Mouse (Mus musculus) hindbrain, postnatal 0 days (tissue): ENCODE measurements around the gene Ociad1. TPM values are rescaled to one million over a fixed set of nuclear protein-coding genes. Genes with fewer than 3 reads are reported as not detected.

Experiments
- ATAC-seq: fragments of 200-750 bp; cut with Nextera tagmentation; 2 replicates; pipeline ENCODE4 v1.8.0; 2017; ENCODE audit warnings: mild to moderate bottlenecking, moderate TSS enrichment, moderate library complexity
- DNase-seq: peaks from one replicate; pipeline ENCODE4 v3.0.0-alpha.2; 2015; ENCODE audit warnings: low spot score
- H3K27ac ChIP-seq: fragments of 300-500 bp; sonication (generic); 2 replicates; pipeline ENCODE4 v1.5.1; 2014; ENCODE audit warnings: mild to moderate bottlenecking
- H3K27me3 ChIP-seq: fragments of 300-500 bp; sonication (generic); 2 replicates; pipeline ENCODE4 v1.6.1; 2014; ENCODE audit warnings: low read length, mixed read lengths; ENCODE audit not compliant: insufficient read depth
- H3K36me3 ChIP-seq: fragments of 300-500 bp; sonication (generic); 2 replicates; pipeline ENCODE4 v1.6.1; 2014; ENCODE audit warnings: low read length, mixed read lengths; ENCODE audit not compliant: insufficient read depth
- H3K4me1 ChIP-seq: fragments of 300-500 bp; sonication (generic); 2 replicates; pipeline ENCODE4 v1.6.1; 2014; ENCODE audit warnings: antibody characterized with exemption, low read length, mixed read lengths; ENCODE audit not compliant: insufficient read depth
- H3K4me2 ChIP-seq: fragments of 300-500 bp; sonication (generic); 2 replicates; pipeline ENCODE4 v1.6.1; 2014; ENCODE audit warnings: low read depth, mild to moderate bottlenecking, low read length, moderate library complexity, mixed read lengths
- H3K4me3 ChIP-seq: fragments of 300-500 bp; sonication (generic); 2 replicates; pipeline ENCODE4 v1.5.1; 2014; ENCODE audit warnings: low read length
- H3K9ac ChIP-seq: fragments of 300-500 bp; sonication (generic); replicated peaks from 2 replicates; pipeline ENCODE4 v1.6.1; 2014; ENCODE audit warnings: mild to moderate bottlenecking, low read length, moderate library complexity, mixed read lengths
- H3K9me3 ChIP-seq: fragments of 300-500 bp; sonication (generic); 2 replicates; pipeline ENCODE4 v1.6.1; 2016; ENCODE audit warnings: low read length, mixed read lengths
- CTCF ChIP-seq: IDR thresholded peaks from 2 replicates; pipeline ENCODE4 v1.5.1; 2016; ENCODE audit warnings: antibody characterized with exemption, control low read depth, low read depth
- WGBS: fragments of 180-500 bp; shearing (Covaris S2); extraction: QIAGEN DNeasy Blood & Tissue Kit; methylation state at CpG from one replicate; pipeline ENCODE4 v1.1.7; 2014; 5-methylcytosine and 5-hydroxymethylcytosine counted together
- polyA plus RNA-seq: library from polyadenylated mRNA; unstranded; fragments of >200 nt; fragmentation: Nextera tagmentation; extraction: Ambion mirVana; gene quantifications from 2 replicates; pipeline ENCODE4 v1.2.1, GENCODE M21; 2015
- total RNA-seq: library from RNA; depleted of rRNA; stranded (reverse); fragments of >200 nt; gene quantifications from 2 replicates; pipeline ENCODE4 v1.2.3, GENCODE M21; 2014

Gene Ociad1
- total and polyA plus RNA-seq, 2 experiments from 2014 or later = 138 to 386 TPM

GRCm38 (mm10) chr5:73265460-73265859 lies 27.1 kb upstream of the Ociad1 start:
- no peak for ATAC-seq
- no peaks in the 10 kb centered on the region for H3K4me1 ChIP-seq
- no peak overlapping the region for H3K27ac ChIP-seq
- H3K9ac ChIP-seq = no peak overlapping the region
- no peak overlapping the region for H3K4me2 ChIP-seq
- TF ChIP-seq CTCF = no peak
- no peaks in the 10 kb centered on the region for H3K36me3 ChIP-seq
- H3K9me3 ChIP-seq = no peaks in the 10 kb centered on the region
- no peak for DNase-seq
- H3K4me3 ChIP-seq = no peak overlapping the region
- WGBS = 81% methylated on average over 5 of the region's 5 CpGs
- H3K27me3 ChIP-seq = no peaks in the 10 kb centered on the region

GRCm38 (mm10) chr5:73268636-73269213 lies 23.9 kb upstream of the Ociad1 start:
- H3K9ac ChIP-seq = no peak overlapping the region
- no peaks in the 10 kb centered on the region for H3K9me3 ChIP-seq
- no peak overlapping the region for H3K4me2 ChIP-seq
- no peak overlapping the region for H3K4me3 ChIP-seq
- H3K27ac ChIP-seq = no peak overlapping the region
- no peaks in the 10 kb centered on the region for H3K4me1 ChIP-seq
- 0 out of 2 replicates have a peak, but pooled peaks have one; percentile 38 for ATAC-seq
- DNase-seq = no peak
- TF ChIP-seq CTCF = no peak
- H3K27me3 ChIP-seq = no peaks in the 10 kb centered on the region
- H3K36me3 ChIP-seq = no peaks in the 10 kb centered on the region
- 66% methylated on average over 11 of the region's 11 CpGs for whole genome bisulfite sequencing

- H3K4me2 ChIP-seq = no peak overlapping the region
- H3K9ac ChIP-seq = no peak overlapping the region
- ATAC-seq = no peak
- TF ChIP-seq CTCF = no peak
- H3K36me3 ChIP-seq = no peaks in the 10 kb centered on the region
- DNase-seq = no peak
- H3K27ac ChIP-seq = no peak overlapping the region
- WGBS = 72% methylated on average over 6 of the region's 6 CpGs
- H3K9me3 ChIP-seq = no peaks in the 10 kb centered on the region
- no peaks in the 10 kb centered on the region for H3K27me3 ChIP-seq
- H3K4me3 ChIP-seq = no peak overlapping the region
- no peaks in the 10 kb centered on the region for H3K4me1 ChIP-seq
Observed at GRCm38 (mm10) chr5:73270612-73271011, 22.0 kb upstream of the Ociad1 start.

GRCm38 (mm10) chr5:73273171-73273570 lies 19.4 kb upstream of the Ociad1 start:
- ATAC-seq = no peak
- H3K27ac ChIP-seq = no peak overlapping the region
- H3K36me3 ChIP-seq = no peaks in the 10 kb centered on the region
- DNase-seq = no peak
- no peak overlapping the region for H3K4me2 ChIP-seq
- H3K9ac ChIP-seq = no peak overlapping the region
- no peak for TF ChIP-seq CTCF
- WGBS = 65% methylated on average over 4 of the region's 4 CpGs
- H3K4me1 ChIP-seq = no peaks in the 10 kb centered on the region
- no peak overlapping the region for H3K4me3 ChIP-seq
- no peaks in the 10 kb centered on the region for H3K27me3 ChIP-seq
- no peaks in the 10 kb centered on the region for H3K9me3 ChIP-seq

GRCm38 (mm10) chr5:73274941-73275340 lies 17.6 kb upstream of the Ociad1 start:
- Histone ChIP-seq H3K36me3 (no peaks in the 10 kb centered on the region), H3K9me3 (no peaks in the 10 kb centered on the region), H3K4me3 (no peak overlapping the region), H3K4me2 (no peak overlapping the region), H3K4me1 (no peaks in the 10 kb centered on the region), H3K27me3 (no peaks in the 10 kb centered on the region), H3K9ac (no peak overlapping the region), H3K27ac (no peak overlapping the region)
- DNase-seq (no peak), ATAC-seq (no peak)
- no peak for TF ChIP-seq CTCF
- WGBS = 75% methylated on average over 2 of the region's 2 CpGs

GRCm38 (mm10) chr5:73279190-73279589 lies 13.4 kb upstream of the Ociad1 start:
- Histone ChIP-seq H3K4me1 (no peaks in the 10 kb centered on the region), H3K9me3 (no peaks in the 10 kb centered on the region)
- 81% methylated on average over 10 of the region's 10 CpGs for WGBS

GRCm38 (mm10) chr5:73279732-73280566 lies 12.6 kb upstream of the Ociad1 start:
- no peak overlapping the region for H3K9ac ChIP-seq
- H3K9me3 ChIP-seq = no peaks in the 10 kb centered on the region
- H3K27me3 ChIP-seq = no peaks in the 10 kb centered on the region
- TF ChIP-seq CTCF = no peak
- H3K4me1 ChIP-seq = no peaks in the 10 kb centered on the region
- no peaks in the 10 kb centered on the region for H3K36me3 ChIP-seq
- no peak for DNase-seq
- no peak overlapping the region for H3K4me3 ChIP-seq
- 57% methylated on average over 4 of the region's 4 CpGs for WGBS
- H3K27ac ChIP-seq = peak overlapping the region; percentile 26; the same call in 1 of the 2 replicates
- ATAC-seq = no peak
- H3K4me2 ChIP-seq = no peak overlapping the region

More at GRCm38 (mm10) chr5:73279190-73279589, 13.4 kb upstream of the Ociad1 start:
- H3K27ac ChIP-seq = peak overlapping the region; percentile 20; the same call in 1 of the 2 replicates
- TF ChIP-seq CTCF = no peak
- H3K9ac ChIP-seq = no peak overlapping the region
- DNase-seq (no peak), ATAC-seq (no peak)
- no peaks in the 10 kb centered on the region for H3K36me3 ChIP-seq
- H3K4me2 ChIP-seq = no peak overlapping the region
- H3K27me3 ChIP-seq = no peaks in the 10 kb centered on the region
- H3K4me3 ChIP-seq = no peak overlapping the region
